Mouse (Mus musculus) embryonic fibroblast, embryonic 13.5 days (primary cell): ENCODE measurements at regions not wholly inside any gene's neighbourhood (a gene's known extent, or its start where the extent isn't known, plus 50 kb on each side); places are given as distances from the start of the nearest gene placed in this dataset.

ENCODE experiments used
- CTCF ChIP-seq: IDR thresholded peaks from 2 replicates; pipeline ENCODE4 v1.5.1; 2011; ENCODE audit warnings: mild to moderate bottlenecking, control low read depth, low read length, moderate library complexity, borderline replicate concordance; ENCODE audit not compliant: insufficient read depth
- POLR2A ChIP-seq: IDR thresholded peaks from 2 replicates; pipeline ENCODE4 v1.6.1; 2011; ENCODE audit warnings: low read depth, mild to moderate bottlenecking, control low read depth, low read length, moderate library complexity

DNA sequence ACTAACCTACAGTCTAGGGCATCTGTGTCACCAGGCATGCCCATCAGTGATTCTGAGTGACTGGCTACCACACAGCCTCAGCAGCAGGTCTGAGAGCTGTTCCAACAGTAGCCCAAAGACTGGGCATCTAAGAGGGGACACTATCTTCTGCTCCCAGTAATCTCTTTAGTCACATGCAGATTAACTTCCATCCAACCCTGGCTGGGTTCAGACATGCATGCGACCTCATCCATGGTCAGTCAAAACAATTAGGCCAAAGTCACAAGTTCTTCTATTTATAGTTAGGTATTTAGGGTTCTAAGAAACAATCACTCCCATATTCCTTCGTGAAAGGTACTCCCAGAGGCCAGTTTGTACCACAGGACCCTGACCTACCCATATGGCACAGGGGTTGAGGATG lies 138.2 kb upstream of the Teddm2 start:
- no peak for TF ChIP-seq POLR2A
- no peak for TF ChIP-seq CTCF
